Mouse (Mus musculus): ENCODE measurements around the gene Blmh. TPM values are rescaled to one million over a fixed set of nuclear protein-coding genes. Genes with fewer than 3 reads are reported as not detected.

Blmh gene
- polyA plus RNA-seq, 1 experiment from 2014 or later, result 112 TPM

DNA sequence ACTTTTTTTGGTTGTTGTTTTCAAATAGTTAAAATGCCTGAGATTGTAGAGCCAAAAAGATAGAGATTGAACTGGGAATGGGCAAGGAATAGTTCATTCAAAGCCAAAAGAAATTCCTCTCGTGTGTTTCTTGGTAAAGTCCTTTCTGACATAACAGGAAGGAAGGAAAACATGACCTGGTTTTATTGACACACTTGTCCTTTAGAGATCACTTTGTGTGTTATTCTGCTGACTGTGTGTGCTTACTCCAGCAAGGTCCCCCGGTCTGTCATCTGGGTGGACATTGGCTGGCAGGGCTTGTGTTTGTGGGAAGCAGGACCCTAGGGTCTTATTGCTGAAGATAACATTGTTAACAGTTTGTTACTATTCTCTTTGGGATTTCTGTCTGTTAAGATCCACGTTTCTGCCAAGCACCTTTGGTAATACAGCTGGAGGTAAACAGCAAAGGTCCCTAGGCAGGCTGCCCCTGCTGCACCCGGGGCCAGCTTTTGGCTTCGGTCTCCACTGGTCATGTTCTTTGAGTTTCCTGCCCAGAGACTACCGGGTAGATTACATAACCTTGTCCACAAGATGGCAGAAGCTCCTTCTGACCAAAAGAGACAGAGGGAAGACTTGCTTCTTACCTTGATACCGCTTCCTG is 50.2 kb downstream of the Blmh start:
- H3K36me3 ChIP-seq, result peaks cover 78% of the 10 kb centered on the region
- H3K9ac ChIP-seq, result no peak overlapping the region
- H3K9me3 ChIP-seq (replicated peaks), result 0 out of 2 replicates have a peak, but pooled peaks cover 3% of the 10 kb centered on the region
- H3K4me2 ChIP-seq, result no peak overlapping the region
- H3K27me3 ChIP-seq (replicated peaks), result no peaks in the 10 kb centered on the region
- ATAC-seq (ENCODE audit: insufficient number of reproducible peaks, low FRiP score), result no peak
- H3K4me1 ChIP-seq (replicated peaks), result no peaks in the 10 kb centered on the region
- 82% methylated on average over 7 of the region's 7 CpGs for WGBS
- H3K4me3 ChIP-seq, result no peak overlapping the region
- H3K27ac ChIP-seq (ENCODE audit: poor library complexity, severe bottlenecking), result no peak overlapping the region

DNA sequence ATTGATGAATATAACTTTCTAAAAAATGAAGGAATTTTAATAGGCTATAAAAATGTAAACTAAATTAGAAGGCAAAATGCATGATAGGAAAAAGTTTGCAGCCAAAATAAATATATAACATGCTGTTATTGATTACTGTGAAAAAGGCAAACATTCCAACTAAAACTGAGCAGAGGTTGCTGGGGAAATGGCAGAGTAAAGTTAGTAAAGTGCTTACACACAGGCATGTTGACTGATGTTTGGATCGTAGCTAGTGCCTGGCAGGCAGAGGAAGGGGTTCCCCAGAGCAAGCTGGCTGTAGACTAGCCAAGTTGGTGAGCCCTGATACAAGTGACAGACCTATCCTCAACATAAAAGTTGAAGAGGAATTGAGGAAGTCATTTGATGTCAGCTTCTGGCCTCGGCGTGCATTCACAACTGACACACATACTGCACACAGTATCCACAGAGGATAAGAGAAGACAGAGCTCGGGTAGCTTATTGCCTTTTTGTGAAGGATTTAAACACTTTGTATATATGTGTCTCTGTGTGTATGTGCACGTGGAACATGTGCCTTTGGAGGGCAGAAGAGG is 57.0 kb downstream of the Blmh start:
- 81% methylated on average over 5 of the region's 5 CpGs for WGBS
- peaks cover 69% of the 10 kb centered on the region for H3K36me3 ChIP-seq
- H3K4me2 ChIP-seq, result no peak overlapping the region
- H3K9me3 ChIP-seq (replicated peaks), result no peaks in the 10 kb centered on the region
- H3K9ac ChIP-seq, result no peak overlapping the region
- H3K27me3 ChIP-seq (replicated peaks), result no peaks in the 10 kb centered on the region
- H3K4me3 ChIP-seq, result no peak overlapping the region
- no peak for ATAC-seq (ENCODE audit: insufficient number of reproducible peaks, low FRiP score)
- peaks cover 5% of the 10 kb centered on the region; the same call in 1 of the 2 replicates for H3K4me1 ChIP-seq (replicated peaks)
- no peak overlapping the region for H3K27ac ChIP-seq (ENCODE audit: poor library complexity, severe bottlenecking)

DNA sequence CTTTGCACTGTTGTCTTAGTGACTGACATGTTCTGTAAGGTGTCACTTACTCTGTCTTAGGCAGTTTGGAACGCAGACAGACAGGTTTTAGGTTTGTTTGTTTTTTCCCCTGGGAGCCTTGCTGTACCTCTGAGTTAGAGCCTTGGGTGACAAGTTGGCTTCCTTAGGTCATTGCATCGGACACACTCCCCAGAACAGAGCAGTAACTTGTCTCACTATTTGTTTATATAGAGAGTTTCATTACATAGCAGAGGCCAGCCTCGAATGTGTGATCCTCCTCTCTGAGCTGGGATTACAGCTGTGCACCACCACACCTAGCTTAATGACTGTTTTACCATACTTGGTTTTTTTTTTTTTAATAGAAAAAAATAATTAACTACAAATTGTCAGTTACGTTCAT is 57.8 kb downstream of the Blmh start:
- Histone ChIP-seq H3K27me3 (replicated peaks) (no peaks in the 10 kb centered on the region), H3K9me3 (replicated peaks) (no peaks in the 10 kb centered on the region), H3K36me3 (peaks cover 75% of the 10 kb centered on the region), H3K9ac (no peak overlapping the region), H3K4me2 (no peak overlapping the region), H3K4me1 (replicated peaks) (peaks cover 5% of the 10 kb centered on the region; the same call in 1 of the 2 replicates), H3K27ac (ENCODE audit: poor library complexity, severe bottlenecking) (no peak overlapping the region), H3K4me3 (no peak overlapping the region)
- ATAC-seq (ENCODE audit: insufficient number of reproducible peaks, low FRiP score), result no peak
- WGBS, result 79% methylated on average over 4 of the region's 4 CpGs

DNA sequence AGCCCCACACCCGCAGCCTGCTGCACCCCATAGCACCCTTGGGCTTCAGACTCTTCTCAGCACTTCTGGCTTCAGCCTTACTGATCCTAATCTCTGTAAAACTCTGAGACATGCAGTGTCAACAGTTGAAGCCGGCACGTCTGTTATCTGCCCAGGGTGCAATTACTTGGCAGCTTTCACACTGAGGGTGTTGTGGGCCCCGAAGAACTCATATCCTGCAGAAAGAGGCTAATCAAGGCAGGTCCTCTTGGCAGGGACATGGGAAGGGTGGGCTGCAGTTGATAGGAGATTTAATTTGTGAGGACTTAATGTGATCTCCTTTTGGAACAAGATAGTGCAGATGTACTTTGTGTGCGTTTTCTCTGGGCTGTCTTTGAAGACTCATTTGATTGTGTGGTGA is 59.0 kb downstream of the Blmh start:
- WGBS, result 51% methylated on average over 5 of the region's 5 CpGs
- no peak overlapping the region for H3K9ac ChIP-seq
- peaks cover 76% of the 10 kb centered on the region for H3K36me3 ChIP-seq
- no peak overlapping the region for H3K27ac ChIP-seq (ENCODE audit: poor library complexity, severe bottlenecking)
- H3K4me3 ChIP-seq, result no peak overlapping the region
- no peak overlapping the region for H3K4me2 ChIP-seq
- H3K9me3 ChIP-seq (replicated peaks), result no peaks in the 10 kb centered on the region
- ATAC-seq (ENCODE audit: insufficient number of reproducible peaks, low FRiP score), result no peak
- peaks cover 5% of the 10 kb centered on the region; the same call in 1 of the 2 replicates for H3K4me1 ChIP-seq (replicated peaks)
- no peaks in the 10 kb centered on the region for H3K27me3 ChIP-seq (replicated peaks)

DNA sequence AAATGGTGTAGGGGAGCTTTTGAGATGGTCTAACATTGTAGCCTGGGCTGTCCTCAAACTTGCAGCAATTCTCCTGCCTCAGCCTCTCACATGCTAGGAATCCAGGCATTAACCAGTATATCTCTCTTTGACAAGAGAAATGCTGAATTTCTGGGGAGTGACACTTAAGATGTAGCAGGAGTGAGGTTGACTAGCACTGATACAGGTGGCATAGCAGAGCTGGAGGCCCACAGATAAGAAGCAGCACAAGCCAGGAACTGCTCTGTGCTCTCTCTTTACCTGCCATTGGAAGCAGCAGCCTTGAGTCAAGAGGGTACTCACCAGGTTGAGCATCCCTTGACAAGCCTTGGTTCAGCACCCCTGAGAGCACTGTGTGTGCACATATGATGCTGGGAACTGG is 59.6 kb downstream of the Blmh start:
- no peaks in the 10 kb centered on the region for H3K9me3 ChIP-seq (replicated peaks)
- peaks cover 5% of the 10 kb centered on the region; the same call in 1 of the 2 replicates for H3K4me1 ChIP-seq (replicated peaks)
- no peak overlapping the region for H3K9ac ChIP-seq
- no peak overlapping the region for H3K4me3 ChIP-seq
- no peak for ATAC-seq (ENCODE audit: insufficient number of reproducible peaks, low FRiP score)
- H3K27ac ChIP-seq (ENCODE audit: poor library complexity, severe bottlenecking), result no peak overlapping the region
- no peaks in the 10 kb centered on the region for H3K27me3 ChIP-seq (replicated peaks)
- peaks cover 71% of the 10 kb centered on the region for H3K36me3 ChIP-seq
- no peak overlapping the region for H3K4me2 ChIP-seq

DNA sequence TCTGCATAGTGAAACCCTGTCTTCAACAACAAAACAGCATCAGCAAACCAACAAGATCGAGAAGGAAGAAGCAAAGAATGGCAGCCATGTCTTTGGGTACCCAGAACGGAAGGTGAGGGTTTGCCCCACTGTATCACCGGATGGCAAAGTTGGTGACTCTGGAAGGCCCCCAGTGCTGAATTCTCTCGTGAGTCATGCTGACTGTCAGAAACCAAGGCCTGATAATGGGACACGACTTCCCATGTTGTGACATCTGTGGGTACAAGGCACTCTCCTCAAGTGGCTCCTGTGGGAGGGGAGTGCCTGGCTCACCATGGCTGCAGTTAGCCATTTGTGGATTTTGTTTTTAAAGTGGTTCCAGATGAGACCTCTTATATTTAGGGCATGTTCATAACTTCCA is 66.2 kb downstream of the Blmh start:
- Histone ChIP-seq H3K9me3 (replicated peaks) (no peaks in the 10 kb centered on the region), H3K27me3 (replicated peaks) (peaks cover 12% of the 10 kb centered on the region), H3K27ac (ENCODE audit: poor library complexity, severe bottlenecking) (no peak overlapping the region), H3K9ac (no peak overlapping the region), H3K4me2 (no peak overlapping the region), H3K4me3 (no peak overlapping the region), H3K4me1 (replicated peaks) (no peaks in the 10 kb centered on the region), H3K36me3 (peaks cover 32% of the 10 kb centered on the region)
- no peak for ATAC-seq (ENCODE audit: insufficient number of reproducible peaks, low FRiP score)
- 56% methylated on average over 5 of the region's 5 CpGs for WGBS

DNA sequence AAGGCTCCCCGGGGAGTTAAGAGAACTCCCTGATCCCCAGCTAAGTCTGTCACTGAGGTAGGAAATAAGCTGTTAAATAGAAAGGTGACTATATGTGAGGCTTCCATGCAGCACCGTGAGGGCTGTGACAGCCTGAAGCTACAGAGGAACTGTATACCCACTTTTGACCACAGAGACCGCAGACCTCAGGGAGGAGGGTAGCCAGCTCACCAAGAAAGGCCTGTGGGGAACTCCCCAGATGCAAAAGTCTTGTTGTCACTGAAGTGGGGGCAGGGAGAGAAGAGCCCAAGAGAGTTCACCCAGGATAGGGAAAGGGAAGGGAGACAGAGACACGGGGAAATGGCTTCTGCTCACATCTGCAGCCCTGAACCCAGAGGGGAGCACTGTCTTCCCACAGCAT is 68.3 kb downstream of the Blmh start:
- Histone ChIP-seq H3K4me1 (replicated peaks) (0 out of 2 replicates have a peak, but pooled peaks cover 6% of the 10 kb centered on the region), H3K27me3 (replicated peaks) (peaks cover 26% of the 10 kb centered on the region), H3K9me3 (replicated peaks) (no peaks in the 10 kb centered on the region), H3K4me3 (no peak overlapping the region), H3K9ac (no peak overlapping the region), H3K36me3 (peaks cover 11% of the 10 kb centered on the region), H3K4me2 (no peak overlapping the region), H3K27ac (ENCODE audit: poor library complexity, severe bottlenecking) (no peak overlapping the region)
- ATAC-seq (ENCODE audit: insufficient number of reproducible peaks, low FRiP score), result no peak
- 30% methylated on average over 4 of the region's 4 CpGs for WGBS

DNA sequence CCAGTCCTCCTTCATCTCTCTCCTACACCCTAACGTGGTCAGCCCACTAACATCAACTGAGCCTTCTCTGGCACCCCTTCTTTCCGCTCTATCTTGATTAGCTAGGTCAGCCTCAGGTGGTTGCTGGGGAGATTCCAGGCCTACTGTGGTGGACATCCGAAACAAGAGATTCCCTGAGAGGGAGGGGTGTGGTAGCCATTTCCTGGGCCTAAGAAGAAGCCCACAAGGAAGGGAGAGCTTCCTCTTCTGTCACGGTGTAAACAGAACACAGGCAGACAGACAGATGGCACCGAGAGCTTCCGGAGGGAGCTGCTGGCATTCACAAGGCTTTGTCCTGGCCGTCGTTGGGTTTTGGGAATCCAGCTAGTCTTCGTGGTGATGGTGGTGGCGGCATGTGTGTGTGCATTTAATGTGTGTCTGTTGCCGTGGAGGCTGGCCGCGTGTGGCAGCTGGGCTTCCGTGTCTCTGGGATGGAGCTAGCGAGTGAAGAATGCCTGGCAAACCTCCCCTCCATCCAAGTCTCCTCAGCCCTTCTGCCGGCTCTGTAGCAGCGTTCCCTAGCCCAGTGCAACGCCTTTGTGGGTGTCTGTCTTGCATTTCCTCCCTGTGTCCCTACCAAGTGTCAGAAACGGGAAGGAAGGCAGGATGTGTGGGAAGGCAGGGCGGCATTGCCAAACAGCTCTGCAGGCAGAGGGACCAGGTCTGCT is 71.5 kb downstream of the Blmh start:
- H3K27ac ChIP-seq (ENCODE audit: poor library complexity, severe bottlenecking), result no peak overlapping the region
- no peaks in the 10 kb centered on the region for H3K9me3 ChIP-seq (replicated peaks)
- no peaks in the 10 kb centered on the region for H3K36me3 ChIP-seq
- 44% methylated on average over 20 of the region's 20 CpGs for WGBS
- H3K9ac ChIP-seq, result no peak overlapping the region
- H3K4me2 ChIP-seq, result no peak overlapping the region
- peaks cover 10% of the 10 kb centered on the region; the same call in 1 of the 2 replicates for H3K4me1 ChIP-seq (replicated peaks)
- peaks cover 53% of the 10 kb centered on the region for H3K27me3 ChIP-seq (replicated peaks)
- no peak overlapping the region for H3K4me3 ChIP-seq
- ATAC-seq (ENCODE audit: insufficient number of reproducible peaks, low FRiP score), result no peak

DNA sequence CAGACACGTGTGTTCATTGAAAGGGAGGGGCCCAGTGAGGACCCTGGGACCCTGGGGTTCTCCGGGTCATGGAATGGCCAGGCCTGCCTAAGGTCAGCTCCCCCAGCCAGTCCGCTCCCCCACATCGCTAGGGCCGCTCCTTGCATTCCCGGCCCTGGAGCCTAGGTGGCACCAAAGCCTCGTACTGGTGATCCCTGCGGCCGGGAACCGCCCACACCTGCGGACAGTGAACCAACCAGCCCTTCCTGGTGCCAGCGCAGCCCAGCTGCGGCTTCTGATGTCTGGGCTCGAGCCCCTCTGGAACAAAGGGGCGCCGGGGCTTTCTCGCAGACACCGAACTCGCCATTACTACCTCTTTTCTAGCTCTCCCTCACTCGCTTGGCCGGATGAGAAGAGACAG is 72.7 kb downstream of the Blmh start:
- ATAC-seq (ENCODE audit: insufficient number of reproducible peaks, low FRiP score), result peak; percentile 60; the same call in 1 of the 2 replicates
- peaks cover 10% of the 10 kb centered on the region; the same call in 1 of the 2 replicates for H3K4me1 ChIP-seq (replicated peaks)
- H3K9ac ChIP-seq, result 0 out of 2 replicates have a peak overlapping the region, but pooled peaks have one; percentile 43
- H3K27ac ChIP-seq (ENCODE audit: poor library complexity, severe bottlenecking), result no peak overlapping the region
- peaks cover 65% of the 10 kb centered on the region for H3K27me3 ChIP-seq (replicated peaks)
- WGBS, result under 1% methylated on average over 21 of the region's 21 CpGs
- H3K4me3 ChIP-seq, result peak overlapping the region; percentile 55
- H3K9me3 ChIP-seq (replicated peaks), result no peaks in the 10 kb centered on the region
- H3K36me3 ChIP-seq, result no peaks in the 10 kb centered on the region
- H3K4me2 ChIP-seq, result peak overlapping the region; percentile 96

DNA sequence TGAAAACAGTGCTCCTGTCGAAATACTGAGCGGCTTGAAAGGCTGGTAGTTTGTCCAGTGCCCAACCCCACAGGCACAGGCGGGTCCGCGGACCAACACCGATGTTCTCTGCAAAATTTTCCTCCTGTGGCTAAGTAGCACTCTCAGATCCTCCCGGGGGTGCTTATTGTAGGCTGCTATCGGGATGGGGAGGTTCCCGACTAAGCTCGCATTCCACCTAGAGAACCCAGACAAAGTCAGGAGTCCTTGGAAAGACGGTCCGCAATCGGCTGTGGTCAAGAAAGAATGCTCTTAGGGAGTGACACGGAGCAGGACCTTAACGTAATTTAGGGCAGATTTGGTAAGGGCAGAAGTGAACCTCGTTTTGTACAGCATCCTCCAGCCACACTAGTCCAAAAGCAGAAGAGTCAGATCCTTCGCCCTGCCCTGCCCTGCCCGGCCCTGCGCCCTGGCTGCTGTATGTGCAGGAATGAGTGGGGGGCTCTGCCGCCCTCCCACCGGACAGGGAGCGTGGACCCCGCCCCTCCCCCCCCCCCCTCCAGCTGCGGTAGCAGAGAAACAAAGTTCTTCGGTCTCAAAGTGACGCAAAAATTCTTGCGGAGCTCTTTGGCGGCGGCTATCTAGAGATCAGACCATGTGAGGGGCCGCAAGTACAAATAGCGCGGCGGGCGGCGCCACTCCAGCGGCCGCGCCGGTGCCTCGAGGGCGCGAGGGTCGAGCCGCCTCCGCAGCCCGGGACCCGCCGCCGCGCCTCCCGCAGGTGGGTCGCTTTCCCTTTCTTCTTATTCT is 73.5 kb downstream of the Blmh start, which contains the start of gene Slc6a4:
Slc6a4 (plus strand) TSS at position 688 of the 789 bp plus-strand sequence.
- no peak for ATAC-seq (ENCODE audit: insufficient number of reproducible peaks, low FRiP score)
- peak within 1 kb of the TSS; percentile 43; the same call in 1 of the 2 replicates for H3K9ac ChIP-seq
- no peaks in the 10 kb centered on the region for H3K9me3 ChIP-seq (replicated peaks)
- no peaks in the 10 kb centered on the region for H3K36me3 ChIP-seq
- under 1% methylated on average over 52 of the region's 52 CpGs for WGBS
- peak within 1 kb of the TSS; percentile 96 for H3K4me2 ChIP-seq
- H3K27me3 ChIP-seq (replicated peaks), result peaks cover 70% of the 10 kb centered on the region
- no peak within 1 kb of the TSS for H3K27ac ChIP-seq (ENCODE audit: poor library complexity, severe bottlenecking)
- H3K4me1 ChIP-seq (replicated peaks), result peaks cover 10% of the 10 kb centered on the region; the same call in 1 of the 2 replicates
- peak within 1 kb of the TSS; percentile 55 for H3K4me3 ChIP-seq

Measured in heart, embryonic 12.5 days (tissue).